Mouse (Mus musculus): ENCODE results near the gene Mmp3. TPM values are rescaled to one million over a fixed set of nuclear protein-coding genes. Genes with fewer than 3 reads are reported as not detected.
"Not testable (repeated sequence)": the region's sequence is repeated elsewhere in the genome, so short reads cannot be mapped to it uniquely, and the experiment has no call there.

Mmp3 gene
- 5.9 and 12.8 TPM in 2 replicates for polyA plus RNA-seq (2012; ENCODE audit: insufficient read depth, insufficient read length, missing spikeins)

GRCm38 (mm10) chr9:7445522-7445921 lies at the start of gene Mmp3:
Gene Mmp3 (plus strand): TSS chr9:7445822.
- no peak within 1 kb of the TSS for H3K4me3 ChIP-seq (ENCODE audit: insufficient read depth, low read depth, low read length)
- no peaks in the 10 kb centered on the region for H3K4me1 ChIP-seq (ENCODE audit: control insufficient read depth, insufficient read depth, insufficient read length, low read length)

GRCm38 (mm10) chr9:7396556-7396955 lies 49.1 kb upstream of the Mmp3 start:
- H3K4me3 ChIP-seq (ENCODE audit: insufficient read depth, low read depth, low read length); H3K4me1 ChIP-seq (ENCODE audit: control insufficient read depth, insufficient read depth, insufficient read length, low read length); H3K27ac ChIP-seq (replicated peaks; ENCODE audit: low read depth, low read length): not testable (repeated sequence)

More at GRCm38 (mm10) chr9:7445522-7445921, at the start of gene Mmp3:
- H3K27ac ChIP-seq (replicated peaks; ENCODE audit: low read depth, low read length): no peak within 1 kb of the TSS

- no peak overlapping the region for H3K27ac ChIP-seq (replicated peaks; ENCODE audit: low read depth, low read length)
- no peak overlapping the region for H3K4me3 ChIP-seq (ENCODE audit: insufficient read depth, low read depth, low read length)
- no peaks in the 10 kb centered on the region for H3K4me1 ChIP-seq (ENCODE audit: control insufficient read depth, insufficient read depth, insufficient read length, low read length)
Observed at GRCm38 (mm10) chr9:7453302-7453701, 7.7 kb downstream of the Mmp3 start.

- Histone ChIP-seq H3K4me3 (ENCODE audit: insufficient read depth, low read depth, low read length) (no peak overlapping the region), H3K27ac (replicated peaks; ENCODE audit: low read depth, low read length) (no peak overlapping the region), H3K4me1 (ENCODE audit: control insufficient read depth, insufficient read depth, insufficient read length, low read length) (no peaks in the 10 kb centered on the region)
Observed at GRCm38 (mm10) chr9:7470262-7470661, 24.6 kb downstream of the Mmp3 start.

GRCm38 (mm10) chr9:7483684-7484394 lies 38.2 kb downstream of the Mmp3 start:
- Histone ChIP-seq H3K4me3 (ENCODE audit: insufficient read depth, low read depth, low read length) (no peak overlapping the region), H3K4me1 (ENCODE audit: control insufficient read depth, insufficient read depth, insufficient read length, low read length) (no peaks in the 10 kb centered on the region), H3K27ac (replicated peaks; ENCODE audit: low read depth, low read length) (no peak overlapping the region)

GRCm38 (mm10) chr9:7501138-7501537 lies 55.5 kb downstream of the Mmp3 start:
- Histone ChIP-seq H3K27ac (replicated peaks; ENCODE audit: low read depth, low read length) (no peak overlapping the region), H3K4me1 (ENCODE audit: control insufficient read depth, insufficient read depth, insufficient read length, low read length) (no peaks in the 10 kb centered on the region), H3K4me3 (ENCODE audit: insufficient read depth, low read depth, low read length) (no peak overlapping the region)

- Histone ChIP-seq H3K27ac (replicated peaks; ENCODE audit: low read depth, low read length) (no peak within 1 kb of the TSS), H3K4me1 (ENCODE audit: control insufficient read depth, insufficient read depth, insufficient read length, low read length) (no peaks in the 10 kb centered on the region), H3K4me3 (ENCODE audit: insufficient read depth, low read depth, low read length) (no peak within 1 kb of the TSS)
Observed at GRCm38 (mm10) chr9:7502051-7502450, 56.4 kb downstream of the Mmp3 start, which contains the start of gene Mmp10. Gene Mmp10 (plus strand): TSS chr9:7502352.

Other genes starting within 250 kb of the Mmp3 start
- gene Mmp13, start 173.3 kb upstream of the Mmp3 start, polyA plus RNA-seq (2012; ENCODE audit: insufficient read depth, insufficient read length, missing spikeins): 0.52 TPM in 1 of 2 replicates, not detected in the other
- gene Mmp12, start 101.4 kb upstream of the Mmp3 start, polyA plus RNA-seq (2012; ENCODE audit: insufficient read depth, insufficient read length, missing spikeins): 2.3 TPM in 1 of 2 replicates, not detected in the other
- not detected in 2 replicates for gene Mmp1b, start 57.8 kb upstream of the Mmp3 start, polyA plus RNA-seq (2012; ENCODE audit: insufficient read depth, insufficient read length, missing spikeins)
- not detected in 2 replicates for gene Mmp10, start 56.5 kb downstream of the Mmp3 start, polyA plus RNA-seq (2012; ENCODE audit: insufficient read depth, insufficient read length, missing spikeins)
- not detected in 2 replicates for gene Mmp8, start 112.6 kb downstream of the Mmp3 start, polyA plus RNA-seq (2012; ENCODE audit: insufficient read depth, insufficient read length, missing spikeins)
- not detected in 2 replicates for gene Mmp27, start 125.6 kb downstream of the Mmp3 start, polyA plus RNA-seq (2012; ENCODE audit: insufficient read depth, insufficient read length, missing spikeins)
- not detected in 2 replicates for gene Mmp20, start 182.4 kb downstream of the Mmp3 start, polyA plus RNA-seq (2012; ENCODE audit: insufficient read depth, insufficient read length, missing spikeins)
- not detected in 2 replicates for gene Mmp7, start 246.3 kb downstream of the Mmp3 start, polyA plus RNA-seq (2012; ENCODE audit: insufficient read depth, insufficient read length, missing spikeins)